In genomic region chr14:40514679-40515078, GRCm38 (mm10) we compare ENCODE assay signal across 12 mouse cellular contexts.
"Had no signal": no experiment of that assay in that cellular context is flagged by ENCODE, and none has a peak within 500 bp of the region (broad histone marks: within the 10 kb centered on the region; RNA-seq: fewer than 3 reads in every experiment).

No protein-coding gene starts in this region.

- H3K27ac ChIP-seq: left cerebral cortex, adult 2 months; limb, embryonic 15.5 days; liver, embryonic 12.5 days; midbrain, embryonic 10.5 days had no signal

- DNase-seq: kidney, adult 8-10 months; kidney, postnatal 25 days; lung, embryonic 14.5 days; lung, postnatal 10 days; lung, postnatal 4 days; midbrain, embryonic 14.5 days; right cerebral cortex, postnatal 25 days had no signal

- H3K9me3 ChIP-seq: limb, embryonic 15.5 days; liver, embryonic 12.5 days; midbrain, embryonic 10.5 days had no signal

- H3K27me3 ChIP-seq: limb, embryonic 15.5 days; liver, embryonic 12.5 days had no signal

- H3K4me3 ChIP-seq: left cerebral cortex, adult 2 months; limb, embryonic 15.5 days; liver, embryonic 12.5 days; midbrain, embryonic 10.5 days had no signal

- H3K36me3 ChIP-seq: limb, embryonic 15.5 days; liver, embryonic 12.5 days; midbrain, embryonic 10.5 days had no signal

- H3K9ac ChIP-seq: limb, embryonic 15.5 days; liver, embryonic 12.5 days; lung, embryonic 14.5 days had no signal

- H3K4me2 ChIP-seq: limb, embryonic 15.5 days; liver, embryonic 12.5 days; lung, embryonic 14.5 days had no signal

- H3K4me1 ChIP-seq: limb, embryonic 15.5 days; liver, embryonic 12.5 days; midbrain, embryonic 10.5 days had no signal

- ATAC-seq: intestine, postnatal 0 days; liver, embryonic 12.5 days had no signal
